Mouse (Mus musculus) stomach, postnatal 0 days (tissue): ENCODE measurements around the gene Acoxl. TPM values are rescaled to one million over a fixed set of nuclear protein-coding genes. Genes with fewer than 3 reads are reported as not detected.

Experiments used
- ATAC-seq: fragments of 200-750 bp; cut with Nextera tagmentation; 2 replicates; pipeline ENCODE4 v1.8.0; 2017; ENCODE audit not compliant: low FRiP score, low TSS enrichment
- DNase-seq: peaks from one replicate; pipeline ENCODE4 v3.0.0-alpha.2; 2016; ENCODE audit warnings: low spot score
- H3K27ac ChIP-seq: fragments of 300-500 bp; sonication (generic); replicated peaks from 2 replicates; pipeline ENCODE4 v1.5.1; 2014; ENCODE audit warnings: mild to moderate bottlenecking, control low read depth
- H3K27me3 ChIP-seq: fragments of 300-500 bp; sonication (generic); 2 replicates; pipeline ENCODE4 v1.6.1; 2014; ENCODE audit warnings: low read length; ENCODE audit not compliant: control insufficient read depth, insufficient read depth
- H3K36me3 ChIP-seq: fragments of 300-500 bp; sonication (generic); 2 replicates; pipeline ENCODE4 v1.6.1; 2014; ENCODE audit warnings: low read length, mixed read lengths; ENCODE audit not compliant: control insufficient read depth, insufficient read depth
- H3K4me1 ChIP-seq: fragments of 300-500 bp; sonication (generic); replicated peaks from 2 replicates; pipeline ENCODE4 v1.6.1; 2014; ENCODE audit warnings: antibody characterized with exemption; ENCODE audit not compliant: control insufficient read depth, insufficient read depth
- H3K4me2 ChIP-seq: fragments of 300-500 bp; sonication (generic); replicated peaks from 2 replicates; pipeline ENCODE4 v1.6.1; 2014; ENCODE audit warnings: low read depth, mild to moderate bottlenecking, control low read depth, moderate library complexity
- H3K4me3 ChIP-seq: fragments of 300-500 bp; sonication (generic); 2 replicates; pipeline ENCODE4 v1.5.1; 2014; ENCODE audit warnings: low read depth, low read length, control low read depth
- H3K9ac ChIP-seq: fragments of 300-500 bp; sonication (generic); 2 replicates; pipeline ENCODE4 v1.6.1; 2014; ENCODE audit warnings: mild to moderate bottlenecking, low read length, control low read depth, mixed read lengths
- H3K9me3 ChIP-seq: fragments of 300-500 bp; sonication (generic); 2 replicates; pipeline ENCODE4 v1.6.1; 2016; ENCODE audit warnings: low read length; ENCODE audit not compliant: control insufficient read depth
- CTCF ChIP-seq: IDR thresholded peaks from 2 replicates; pipeline ENCODE4 v1.5.1; 2016; ENCODE audit warnings: antibody characterized with exemption, low read depth, mild to moderate bottlenecking, moderate library complexity
- EP300 ChIP-seq: optimal IDR thresholded peaks from 2 replicates; pipeline ENCODE3; 2016; ENCODE audit warnings: antibody characterized with exemption
- WGBS: fragments of 180-500 bp; shearing (Covaris S2); extraction: QIAGEN DNeasy Blood & Tissue Kit; methylation state at CpG from one replicate; pipeline ENCODE4 v1.1.7; 2014; 5-methylcytosine and 5-hydroxymethylcytosine counted together
- polyA plus RNA-seq: library from polyadenylated mRNA; unstranded; fragments of >200 nt; fragmentation: Nextera tagmentation; extraction: Ambion mirVana; gene quantifications from 2 replicates; pipeline ENCODE4 v1.2.1, GENCODE M21; 2015

Gene Acoxl
- polyA plus RNA-seq, 1 experiment from 2014 or later, result 0.17 TPM

DNA sequence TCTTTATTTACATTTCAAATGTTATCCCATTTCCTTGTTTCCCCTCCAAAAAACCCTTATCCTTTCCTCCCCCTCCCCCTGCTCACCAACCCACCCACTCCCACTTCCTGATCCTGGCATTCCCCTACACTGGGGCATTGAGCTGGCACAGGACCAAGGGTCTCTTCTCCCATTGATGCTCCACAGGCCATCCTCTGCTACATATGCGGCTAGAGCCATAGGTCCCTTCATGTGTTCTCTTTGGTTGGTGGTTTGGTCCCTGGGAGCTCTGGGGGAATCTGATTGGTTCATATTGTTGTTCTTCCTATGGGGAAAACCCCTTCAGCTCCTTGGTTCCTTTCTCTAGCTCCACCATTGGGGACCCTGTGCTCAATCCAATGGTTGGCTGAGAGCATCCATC, 145.3 kb downstream of the Acoxl start:
- Histone ChIP-seq H3K9ac (no peak overlapping the region), H3K4me2 (no peak overlapping the region), H3K4me3 (no peak overlapping the region), H3K27me3 (no peaks in the 10 kb centered on the region), H3K9me3 (no peaks in the 10 kb centered on the region), H3K36me3 (no peaks in the 10 kb centered on the region), H3K27ac (no peak overlapping the region), H3K4me1 (no peaks in the 10 kb centered on the region)
- no peak for DNase-seq
- ATAC-seq, result no peak
- TF ChIP-seq EP300 (no peak), CTCF (no peak)
- WGBS, result 90% methylated on average over 1 of the region's 1 CpGs

DNA sequence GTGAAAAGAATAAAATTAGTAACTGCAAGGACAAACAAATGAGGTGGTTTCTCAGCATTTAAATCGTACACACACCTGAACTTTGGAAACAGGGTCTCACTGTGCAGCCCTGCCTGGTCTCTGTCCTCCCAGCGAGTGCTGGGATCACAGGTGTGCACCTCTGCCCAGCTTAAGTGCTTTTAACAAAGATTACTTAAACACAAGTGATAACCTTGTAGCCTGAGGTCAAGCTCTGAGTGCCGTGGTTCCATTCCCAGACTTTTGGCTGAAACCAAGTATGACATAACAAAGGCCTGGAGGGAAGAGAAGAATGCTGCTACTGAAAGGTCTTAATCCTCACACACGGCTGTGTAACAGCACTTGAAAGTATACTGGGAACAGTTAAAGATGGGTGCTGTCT, 149.0 kb downstream of the Acoxl start:
- Histone ChIP-seq H3K4me2 (no peak overlapping the region), H3K4me3 (no peak overlapping the region), H3K4me1 (no peaks in the 10 kb centered on the region), H3K9me3 (no peaks in the 10 kb centered on the region), H3K27me3 (no peaks in the 10 kb centered on the region), H3K9ac (no peak overlapping the region), H3K36me3 (no peaks in the 10 kb centered on the region), H3K27ac (no peak overlapping the region)
- TF ChIP-seq CTCF, result no peak
- no peak for ATAC-seq
- no peak for DNase-seq
- WGBS, result 25% methylated on average over 4 of the region's 4 CpGs

DNA sequence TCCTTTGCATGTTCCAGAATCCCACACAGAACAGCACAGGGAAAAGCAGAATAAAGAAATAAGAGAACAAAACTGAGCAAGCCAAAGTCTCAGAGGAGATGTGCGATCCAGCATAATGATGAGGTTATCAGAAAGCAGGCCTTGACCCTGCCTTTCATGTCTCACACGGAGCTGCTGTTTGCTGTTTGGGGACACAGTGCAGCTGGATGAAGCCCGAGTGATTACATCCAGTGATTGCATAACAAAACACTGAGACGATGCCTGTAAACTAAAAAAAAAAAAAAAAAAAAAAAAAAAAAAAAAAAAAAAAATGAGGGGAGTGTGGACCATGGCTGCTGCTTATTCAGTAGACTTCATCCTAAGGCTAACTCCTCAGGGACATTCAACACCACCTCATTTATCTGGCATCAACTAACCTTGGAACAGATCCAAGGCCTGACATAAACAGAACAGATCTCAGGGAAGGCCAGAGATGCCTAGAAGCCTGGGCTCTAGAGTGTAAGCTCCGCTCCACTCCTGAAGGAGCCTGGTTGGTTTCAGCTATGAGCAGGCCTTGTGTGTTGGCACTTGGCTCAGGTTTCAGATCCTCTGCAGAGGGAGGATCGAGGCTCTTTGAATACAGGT, 152.3 kb downstream of the Acoxl start:
- H3K9ac ChIP-seq, result no peak overlapping the region
- no peaks in the 10 kb centered on the region for H3K27me3 ChIP-seq
- ATAC-seq (no peak), DNase-seq (no peak)
- no peaks in the 10 kb centered on the region for H3K36me3 ChIP-seq
- no peak overlapping the region for H3K27ac ChIP-seq
- H3K4me3 ChIP-seq, result no peak overlapping the region
- H3K9me3 ChIP-seq, result no peaks in the 10 kb centered on the region
- H3K4me1 ChIP-seq, result no peaks in the 10 kb centered on the region
- no peak overlapping the region for H3K4me2 ChIP-seq
- 27% methylated on average over 6 of the region's 6 CpGs for WGBS
- TF ChIP-seq EP300 (no peak), CTCF (no peak)

DNA sequence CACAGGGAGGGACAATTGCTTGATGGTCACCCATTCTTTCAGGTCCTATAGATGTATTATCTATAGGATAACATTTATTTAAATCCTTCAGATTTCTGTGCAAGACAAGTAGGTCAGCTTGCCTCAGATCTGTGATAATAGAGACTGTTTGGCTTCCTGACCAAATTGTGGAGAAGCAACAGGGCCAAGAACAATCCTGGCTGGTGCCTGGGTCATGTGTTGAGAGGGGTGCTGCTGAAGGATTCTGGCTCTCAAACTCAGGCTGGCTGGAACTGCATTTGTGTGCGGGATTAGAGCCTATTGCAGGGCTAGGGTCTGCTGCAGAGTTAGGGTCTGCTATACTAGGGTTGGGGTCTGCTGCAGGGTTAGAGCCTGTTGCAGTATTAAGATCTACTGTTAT, 153.0 kb downstream of the Acoxl start:
- DNase-seq (no peak), ATAC-seq (no peak)
- H3K36me3 ChIP-seq, result no peaks in the 10 kb centered on the region
- WGBS, result 72% methylated on average over 1 of the region's 1 CpGs
- H3K4me1 ChIP-seq, result no peaks in the 10 kb centered on the region
- no peak overlapping the region for H3K4me3 ChIP-seq
- no peaks in the 10 kb centered on the region for H3K27me3 ChIP-seq
- H3K9ac ChIP-seq, result no peak overlapping the region
- TF ChIP-seq CTCF, result no peak
- no peak overlapping the region for H3K27ac ChIP-seq
- H3K9me3 ChIP-seq, result no peaks in the 10 kb centered on the region
- H3K4me2 ChIP-seq, result no peak overlapping the region

GRCm38 (mm10) chr2:128008662-128009423, 170.2 kb downstream of the Acoxl start:
- ATAC-seq (no peak), DNase-seq (no peak)
- no peak overlapping the region for H3K27ac ChIP-seq
- no peaks in the 10 kb centered on the region for H3K27me3 ChIP-seq
- no peaks in the 10 kb centered on the region for H3K36me3 ChIP-seq
- H3K4me3 ChIP-seq, result no peak overlapping the region
- H3K9ac ChIP-seq, result no peak overlapping the region
- H3K4me1 ChIP-seq, result no peaks in the 10 kb centered on the region
- TF ChIP-seq EP300 (no peak), CTCF (no peak)
- no peak overlapping the region for H3K4me2 ChIP-seq
- 79% methylated on average over 17 of the region's 17 CpGs for WGBS
- H3K9me3 ChIP-seq, result no peaks in the 10 kb centered on the region

GRCm38 (mm10) chr2:128014613-128015012, 175.9 kb downstream of the Acoxl start:
- H3K9ac ChIP-seq, result no peak overlapping the region
- no peaks in the 10 kb centered on the region for H3K36me3 ChIP-seq
- DNase-seq, result no peak
- no peaks in the 10 kb centered on the region for H3K9me3 ChIP-seq
- H3K4me1 ChIP-seq, result no peaks in the 10 kb centered on the region
- no peak for TF ChIP-seq CTCF
- no peak for TF ChIP-seq EP300
- H3K27ac ChIP-seq, result no peak overlapping the region
- no peak overlapping the region for H3K4me3 ChIP-seq
- no peaks in the 10 kb centered on the region for H3K27me3 ChIP-seq
- no peak overlapping the region for H3K4me2 ChIP-seq
- no peak for ATAC-seq
- WGBS, result 72% methylated on average over 2 of the region's 2 CpGs
